Mouse (Mus musculus): ENCODE measurements around the gene Cox6b1.

DNA sequence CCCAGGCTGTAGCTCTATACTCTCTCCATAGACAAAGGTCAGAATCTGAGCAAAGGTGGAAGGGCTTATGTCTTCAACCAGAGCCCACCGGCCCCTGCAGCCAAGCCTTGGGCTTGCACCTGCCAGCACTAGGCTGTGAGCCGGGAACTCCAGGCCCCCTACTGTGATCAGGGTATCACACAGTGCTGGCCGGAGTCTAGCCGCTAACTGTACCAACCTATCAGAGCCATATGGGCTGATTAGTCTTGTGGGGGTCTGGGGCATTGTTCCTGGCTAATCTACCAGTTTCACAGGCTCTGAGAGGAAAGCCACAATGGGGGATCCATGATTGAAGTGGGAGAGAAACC lies 34.4 kb downstream of the Cox6b1 start:
- TF ChIP-seq CTCF (IDR thresholded peaks at IDR 0.05; ENCODE audit: borderline replicate concordance, insufficient read depth, low read depth, low read length): no peak
- no peak for TF ChIP-seq POLR2A (IDR thresholded peaks at IDR 0.05; ENCODE audit: borderline replicate concordance, insufficient read depth, low read length)

Measured in cerebellum, adult 2 months (tissue).